23 mouse cellular contexts compared by ENCODE assay signal in the genomic region with DNA sequence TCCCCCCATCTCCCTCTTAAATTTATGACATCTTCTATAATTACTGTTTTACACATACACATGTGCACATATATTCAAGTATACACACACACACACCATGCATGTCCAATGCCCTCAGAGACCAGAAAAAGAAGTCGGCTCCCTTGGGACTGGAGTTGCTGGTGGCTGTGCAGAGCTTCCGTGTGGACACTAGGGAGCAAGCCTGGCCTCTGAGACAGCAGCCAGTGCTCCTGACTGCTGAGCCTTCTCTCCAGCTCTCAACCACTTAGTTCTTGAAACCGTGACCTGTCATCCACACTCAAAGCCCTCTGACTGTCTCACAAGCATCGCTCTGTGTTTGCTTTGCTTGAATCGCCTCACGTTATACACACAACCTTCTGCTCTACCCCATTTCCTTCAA. TPM values are rescaled to one million over a fixed set of nuclear protein-coding genes. Genes with fewer than 3 reads are reported as not detected.
A peak's percentile ranks its signal among the peaks of the same experiment; 100 is the strongest.
DNase-seq lines count a peak whose midpoint lies in the region; ATAC-seq and TF ChIP-seq lines count a peak whose summit lies in the region.
"Had no signal": no experiment of that assay in that cellular context is flagged by ENCODE, and none has a peak within 500 bp of the region (broad histone marks: within the 10 kb centered on the region; RNA-seq: fewer than 3 reads in every experiment).

No protein-coding gene starts in this region.

- H3K27ac ChIP-seq in layer of hippocampus, adult 2 months = peak overlapping the region; percentile 49; the same call in 1 of the 2 replicates
- H3K27ac ChIP-seq: forebrain, embryonic 10.5 days; heart, embryonic 13.5 days; hindbrain, embryonic 10.5 days; limb, embryonic 10.5 days; neural tube, embryonic 15.5 days had no signal

- no peak overlapping the region for H3K4me3 ChIP-seq in layer of hippocampus, adult 2 months
- H3K4me3 ChIP-seq: forebrain, embryonic 10.5 days; heart, embryonic 13.5 days; hindbrain, embryonic 10.5 days; limb, embryonic 10.5 days; megakaryocyte, embryonic 14.5 days; myocyte; neural tube, embryonic 15.5 days had no signal

- no peak for DNase-seq in frontal cortex, adult 2 months (ENCODE audit: extremely low spot score in 1 of 2, low spot score in 1 of 2)
- no peak for DNase-seq in layer of hippocampus, adult 2 months (ENCODE audit: low spot score in 2 of 2)
- DNase-seq in layer of hippocampus, postnatal 25 days (ENCODE audit: extremely low spot score in 1 of 2, low spot score in 1 of 2) = no peak
- peak; percentile 8 for DNase-seq in cerebellum, adult 8-10 months
- no peak for DNase-seq in ovary, postnatal 10 days (ENCODE audit: low spot score)
- no peak for DNase-seq in T-cell, adult 2 months (ENCODE audit: low spot score)
- DNase-seq: adrenal gland, adult 2 months; gastrocnemius, postnatal 10 days; kidney, adult 8-10 months; kidney, postnatal 14 days; liver, postnatal 0 days; midbrain, embryonic 14.5 days; right cerebral cortex, postnatal 14 days; spleen, adult 18-20 months; thymus, postnatal 36 days had no signal

- peak; percentile 82 for ATAC-seq in frontal cortex, adult (ENCODE audit: low TSS enrichment)
- ATAC-seq: liver, postnatal 0 days had no signal

- TF ChIP-seq CTCF in layer of hippocampus, adult 2 months (conservative IDR thresholded peaks at IDR 0.05) = peak; percentile 14

RNA-seq across cellular contexts. Expression of gene Farp1, which starts 29.4 kb away (rescaled TPM):
- polyA plus RNA-seq in frontal cortex, adult 2 months (2012; rRNA removed) = 66.5 and 69.9 TPM in 2 replicates
- total RNA-seq in layer of hippocampus, adult 2 months (2021) = 100 to 1,000 TPM; 102 TPM
- 100 to 1,000 TPM in 1 of 2 experiments, 10 to 100 TPM in 1; 83.5 to 105 TPM for total RNA-seq in layer of hippocampus, postnatal 25 days (2021)
